In genomic region chr16:33288536-33288935, GRCm38 (mm10) we compare ENCODE assay signal across 27 mouse cellular contexts. TPM values are rescaled to one million over a fixed set of nuclear protein-coding genes. Genes with fewer than 3 reads are reported as not detected.
A peak's percentile ranks its signal among the peaks of the same experiment; 100 is the strongest.
DNase-seq lines count a peak whose midpoint lies in the region; ATAC-seq lines count a peak whose summit lies in the region.
"Had no signal": no experiment of that assay in that cellular context is flagged by ENCODE, and none has a peak within 500 bp of the region (broad histone marks: within the 10 kb centered on the region; RNA-seq: fewer than 3 reads in every experiment).

No protein-coding gene starts in this region.

- H3K9me3 ChIP-seq in heart, embryonic 10.5 days: peaks cover 6% of the 10 kb centered on the region
- peaks cover 5% of the 10 kb centered on the region for H3K9me3 ChIP-seq in heart, embryonic 12.5 days (replicated peaks)
- H3K9me3 ChIP-seq: embryonic facial prominence, embryonic 15.5 days had no signal

- H3K4me1 ChIP-seq in heart, embryonic 10.5 days: no peaks in the 10 kb centered on the region
- no peaks in the 10 kb centered on the region for H3K4me1 ChIP-seq in heart, embryonic 12.5 days (replicated peaks)
- H3K4me1 ChIP-seq: embryonic facial prominence, embryonic 13.5 days; embryonic facial prominence, embryonic 15.5 days; forebrain, embryonic 10.5 days; forebrain, embryonic 12.5 days had no signal

- DNase-seq in heart, embryonic 10.5 days (ENCODE audit: low spot score): peak; percentile 68
- peak; percentile 63 for DNase-seq in R1 (ENCODE audit: low read depth, low spot score)
- DNase-seq in ZHBTc4 (ENCODE audit: low read depth, low spot score): peak; percentile 62
- DNase-seq in right cerebral cortex, postnatal 10 days (ENCODE audit: low spot score in 2 of 2): no peak
- DNase-seq in ovary, postnatal 36 days (ENCODE audit: low spot score): no peak
- DNase-seq: adrenal gland, adult 2 months; adrenal gland, postnatal 10 days; adrenal gland, postnatal 25 days; B cell, adult 2 months; cerebellum, adult 11 months; cerebellum, adult 18-20 months; cerebellum, adult 8-10 months; cerebellum, adult 9-11 months; cerebellum, postnatal 14 days; cerebellum, postnatal 36 days; embryo, embryonic 11 days had no signal

- no peak overlapping the region for H3K4me3 ChIP-seq in heart, embryonic 10.5 days
- no peak overlapping the region for H3K4me3 ChIP-seq in heart, embryonic 12.5 days
- H3K4me3 ChIP-seq: embryonic facial prominence, embryonic 13.5 days; embryonic facial prominence, embryonic 15.5 days; erythroblast, embryonic 14.5 days; forebrain, embryonic 10.5 days; forebrain, embryonic 12.5 days had no signal

- no peak overlapping the region for H3K9ac ChIP-seq in heart, embryonic 12.5 days
- H3K9ac ChIP-seq: embryonic facial prominence, embryonic 13.5 days; embryonic facial prominence, embryonic 15.5 days; forebrain, embryonic 12.5 days had no signal

- H3K27ac ChIP-seq in heart, embryonic 10.5 days: no peak overlapping the region
- H3K27ac ChIP-seq in heart, embryonic 12.5 days (ENCODE audit: poor library complexity, severe bottlenecking): no peak overlapping the region
- H3K27ac ChIP-seq: embryonic facial prominence, embryonic 13.5 days; embryonic facial prominence, embryonic 15.5 days; forebrain, embryonic 10.5 days; forebrain, embryonic 12.5 days had no signal

- peaks cover 91% of the 10 kb centered on the region for H3K36me3 ChIP-seq in heart, embryonic 10.5 days
- peaks cover 77% of the 10 kb centered on the region for H3K36me3 ChIP-seq in heart, embryonic 12.5 days

- no peak overlapping the region for H3K4me2 ChIP-seq in heart, embryonic 12.5 days
- H3K4me2 ChIP-seq: embryonic facial prominence, embryonic 13.5 days; embryonic facial prominence, embryonic 15.5 days; forebrain, embryonic 12.5 days had no signal

- H3K27me3 ChIP-seq in heart, embryonic 10.5 days (ENCODE audit: insufficient read depth, poor library complexity, severe bottlenecking): no peaks in the 10 kb centered on the region
- no peaks in the 10 kb centered on the region for H3K27me3 ChIP-seq in heart, embryonic 12.5 days (replicated peaks)
- H3K27me3 ChIP-seq: CH12.LX; embryonic facial prominence, embryonic 13.5 days; embryonic facial prominence, embryonic 15.5 days; forebrain, embryonic 12.5 days; Patski had no signal

- ATAC-seq in heart, embryonic 12.5 days (ENCODE audit: insufficient number of reproducible peaks, low FRiP score): no peak
- ATAC-seq: CD4-positive, CD25-positive, alpha-beta regulatory T cell, adult 4 months; forebrain, embryonic 14.5 days; forebrain, embryonic 16.5 days; Patski had no signal

- 90% methylated on average over 9 of the region's 9 CpGs for WGBS in heart, embryonic 10.5 days
- 85% methylated on average over 9 of the region's 9 CpGs for WGBS in heart, embryonic 12.5 days

RNA-seq across cellular contexts. Expression of gene Snx4, which starts 37.3 kb away (rescaled TPM):
- polyA plus RNA-seq in heart, embryonic 10.5 days (2016; fragmentation: Nextera tagmentation; extraction: Ambion mirVana): 83.2 and 84.9 TPM in 2 replicates
- 79.9 and 81.4 TPM in 2 replicates for polyA plus RNA-seq in heart, embryonic 12.5 days (2016; fragmentation: Nextera tagmentation; extraction: Ambion mirVana)

Comparison
In these comparisons a context has a peak if more than half of its experiments do, and no peak if none do; other contexts are left out.
1. DNase-seq: peak in heart, embryonic 10.5 days (single experiment), R1 (single experiment) and ZHBTc4 (single experiment); none in right cerebral cortex, postnatal 10 days (0 of 2) and ovary, postnatal 36 days (single experiment).